Mouse (Mus musculus) myocyte (in vitro differentiated cells): Measurements from ENCODE around the gene Birc2.

Experiments used
- E2F4 ChIP-seq: IDR thresholded peaks from one replicate; pipeline ENCODE4 v1.6.1; 2011; ENCODE audit warnings: mild to moderate bottlenecking, control low read depth, moderate library complexity; ENCODE audit not compliant: insufficient read depth
- MAX ChIP-seq: IDR thresholded peaks from one replicate; pipeline ENCODE4 v1.6.1; 2011; ENCODE audit warnings: low read depth, mild to moderate bottlenecking, control low read depth
- MYOD1 ChIP-seq, 3 experiments: IDR thresholded peaks; one replicate each; pipeline ENCODE4 v1.6.1; 2011; ENCODE audit warnings: control low read depth in 2 of 3, low read depth in 2 of 3, mild to moderate bottlenecking in 2 of 3, moderate library complexity in 1 of 3; ENCODE audit not compliant: insufficient read length in 2 of 3, control insufficient read depth in 1 of 3
- MYOG ChIP-seq, 3 experiments: IDR thresholded peaks; one replicate each; pipeline ENCODE4 v1.6.1; 2011; ENCODE audit warnings: control low read depth in 2 of 3, low read depth in 2 of 3, mild to moderate bottlenecking in 2 of 3; ENCODE audit not compliant: insufficient read length in 2 of 3, control insufficient read depth in 1 of 3, insufficient read depth in 1 of 3
- POLR2A ChIP-seq: IDR thresholded peaks from one replicate; pipeline ENCODE4 v1.6.1; 2011; ENCODE audit warnings: low read depth, mild to moderate bottlenecking, control low read depth, moderate library complexity; ENCODE audit not compliant: insufficient read length
- POLR2AphosphoS2 ChIP-seq: IDR thresholded peaks from one replicate; pipeline ENCODE4 v1.6.1; 2011; ENCODE audit warnings: low read depth, control low read depth; ENCODE audit not compliant: insufficient read length
- SRF ChIP-seq: IDR thresholded peaks from one replicate; pipeline ENCODE4 v1.6.1; 2011; ENCODE audit warnings: low read depth; ENCODE audit not compliant: control insufficient read depth, insufficient read length
- TCF12 ChIP-seq: IDR thresholded peaks from one replicate; pipeline ENCODE4 v1.6.1; 2011; ENCODE audit warnings: mild to moderate bottlenecking, control low read depth; ENCODE audit not compliant: poor library complexity, insufficient read depth, severe bottlenecking
- USF1 ChIP-seq: IDR thresholded peaks from one replicate; pipeline ENCODE4 v1.6.1; 2011; ENCODE audit warnings: low read depth, mild to moderate bottlenecking, control low read depth, moderate library complexity

GRCm38 (mm10) chr9:7833421-7833820 lies 3.4 kb downstream of the Birc2 start:
- TF ChIP-seq POLR2A = no peak
- no peak for TF ChIP-seq MYOG (IDR thresholded peaks at IDR 0.05; ENCODE audit: control insufficient read depth in 1 of 3, insufficient read depth in 1 of 3, insufficient read length in 2 of 3, low read depth in 2 of 3)
- no peak for TF ChIP-seq MAX
- TF ChIP-seq USF1 = no peak
- TF ChIP-seq POLR2AphosphoS2 = no peak
- TF ChIP-seq TCF12 = no peak
- no peak for TF ChIP-seq MYOD1 (IDR thresholded peaks at IDR 0.05; ENCODE audit: control insufficient read depth in 1 of 3, insufficient read length in 2 of 3, low read depth in 2 of 3)
- TF ChIP-seq E2F4 = no peak
- no peak for TF ChIP-seq SRF
